In the genomic region with DNA sequence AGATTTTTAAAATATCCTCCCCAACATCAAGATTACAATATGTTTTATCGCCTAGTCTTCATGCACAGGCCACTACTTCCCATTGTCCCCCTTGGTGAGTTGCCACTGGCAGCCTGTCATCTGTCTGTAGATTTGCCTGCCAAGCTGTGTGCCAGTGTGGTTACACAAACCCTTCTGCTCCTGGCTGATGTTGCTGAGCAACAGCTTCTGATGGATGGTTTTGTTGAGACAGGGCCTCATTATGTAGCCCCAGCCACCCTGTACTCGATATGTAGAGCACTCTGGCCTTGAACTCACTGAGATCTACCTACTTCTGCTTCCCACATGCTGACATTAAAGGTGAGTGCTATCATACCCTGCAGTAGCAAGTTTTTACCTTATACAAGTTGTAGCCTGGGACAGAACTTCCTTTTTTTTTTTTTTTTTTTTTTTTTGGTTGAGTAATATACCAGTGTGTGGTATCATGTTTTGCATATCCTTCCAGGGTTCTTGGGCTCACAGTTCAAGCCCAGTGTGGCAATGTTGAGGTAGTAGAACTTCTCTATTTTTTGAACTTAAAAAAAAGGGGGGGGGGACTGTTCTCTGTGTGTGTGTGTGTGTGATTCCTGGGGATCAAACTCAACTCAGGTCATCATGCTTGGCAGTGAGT, we compare ENCODE assay signal across 12 mouse cellular contexts. TPM values are rescaled to one million over a fixed set of nuclear protein-coding genes. Genes with fewer than 3 reads are reported as not detected.
A peak's percentile ranks its signal among the peaks of the same experiment; 100 is the strongest.
DNase-seq lines count a peak whose midpoint lies in the region; ATAC-seq and TF ChIP-seq lines count a peak whose summit lies in the region.
"Had no signal": no experiment of that assay in that cellular context is flagged by ENCODE, and none has a peak within 500 bp of the region (broad histone marks: within the 10 kb centered on the region; RNA-seq: fewer than 3 reads in every experiment).

No protein-coding gene starts in this region.

- H3K4me2 ChIP-seq in CH12.LX (ENCODE audit: insufficient read depth, low read depth, poor library complexity, severe bottlenecking), result no peak overlapping the region

- no peaks in the 10 kb centered on the region for H3K27me3 ChIP-seq in CH12.LX (replicated peaks)

- DNase-seq in layer of hippocampus, adult 18-20 months (ENCODE audit: low spot score in 2 of 2), result peak; percentile 33 to 58
- DNase-seq in layer of hippocampus, postnatal 25 days (ENCODE audit: extremely low spot score in 1 of 2, low spot score in 1 of 2), result no peak
- peak; percentile 75 for DNase-seq in CH12.LX (ENCODE audit: extremely low read depth)
- no peak for DNase-seq in thymus, postnatal 4 days
- DNase-seq in heart, postnatal 4 days, result no peak
- DNase-seq: cerebellum, adult 9-11 months had no signal

- H3K9ac ChIP-seq in CH12.LX (ENCODE audit: insufficient read depth, low read depth), result no peak overlapping the region

- in situ Hi-C loops in CH12.LX (cut with MboI; ENCODE audit: low pct_ligation_motif_present, low pct_unique_long_range_greater_than_20kb, low sequenced_read_pairs), result no loop called here

- no peak overlapping the region for H3K4me3 ChIP-seq in CH12.LX (replicated peaks in 1 of 3; ENCODE audit: low read depth in 2 of 3, low read length in 2 of 3, poor library complexity in 1 of 3)
- H3K4me3 ChIP-seq in bone marrow, adult 2 months (replicated peaks; ENCODE audit: control insufficient read depth, low read depth, low read length), result no peak overlapping the region

- ATAC-seq in megakaryocyte, adult 5-6 weeks (ENCODE audit: poor library complexity, severe bottlenecking), result peak; percentile 92

- peak overlapping the region; percentile 71 for H3K27ac ChIP-seq in CH12.LX (ENCODE audit: insufficient read depth, low read depth)
- peak overlapping the region; percentile 91 for H3K27ac ChIP-seq in bone marrow, adult 2 months (ENCODE audit: control insufficient read depth, insufficient read depth, low read depth, low read length, poor library complexity)

- no peaks in the 10 kb centered on the region for H3K9me3 ChIP-seq in CH12.LX (replicated peaks; ENCODE audit: low read length)

- no peak for TF ChIP-seq RAD21 in CH12.LX (IDR thresholded peaks at IDR 0.05; ENCODE audit: low read depth, low read length)

- H3K36me3 ChIP-seq in CH12.LX (replicated peaks in 1 of 2; ENCODE audit: control insufficient read depth in 1 of 2, insufficient read depth in 1 of 2, low read length in 1 of 2), result peaks cover 32 to 33% of the 10 kb centered on the region in 2 experiments

- no peak for TF ChIP-seq POLR2A in CH12.LX (IDR thresholded peaks at IDR 0.05; ENCODE audit: low read depth, low read length)
- no peak for TF ChIP-seq POLR2A in bone marrow, adult 2 months (IDR thresholded peaks at IDR 0.05; ENCODE audit: borderline replicate concordance, control insufficient read depth, low read depth, low read length)

- TF ChIP-seq EP300 in CH12.LX (IDR thresholded peaks at IDR 0.05; ENCODE audit: low read length), result peak; percentile 60

- H3K79me2 ChIP-seq in CH12.LX (replicated peaks; ENCODE audit: control insufficient read depth, extremely low read depth, insufficient read depth, poor library complexity, severe bottlenecking), result no peaks in the 10 kb centered on the region

- 10% methylated on average over 2 of the region's 2 CpGs for WGBS in bone marrow, adult 2 months

- no peak for TF ChIP-seq CTCF in CH12.LX (conservative IDR thresholded peaks at IDR 0.05 in 1 of 2, IDR thresholded peaks at IDR 0.05 in 1 of 2; ENCODE audit: low read depth in 2 of 2, low read length in 2 of 2)
- TF ChIP-seq CTCF in bone marrow, adult 2 months (IDR thresholded peaks at IDR 0.05; ENCODE audit: control insufficient read depth, insufficient read depth, low read length), result no peak

- peaks cover 23 to 57% of the 10 kb centered on the region in 2 experiments for H3K4me1 ChIP-seq in CH12.LX (ENCODE audit: control insufficient read depth in 1 of 2, insufficient read depth in 2 of 2)
- peaks cover 10% of the 10 kb centered on the region for H3K4me1 ChIP-seq in bone marrow, adult 2 months (ENCODE audit: control insufficient read depth, insufficient read depth, low read length)

- dilution Hi-C loops in CH12.LX (cut with MboI; ENCODE audit: extremely low pct_ligation_motif_present, extremely low pct_unique_long_range_greater_than_20kb, low sequenced_read_pairs), result no loop called here

TF ChIP-seq in CH12.LX, 34 proteins besides CTCF, POLR2A, EP300 and RAD21 (continues in another document):
- TF ChIP-seq ELF1 (IDR thresholded peaks at IDR 0.05; ENCODE audit: low read depth, low read length) (peak; percentile 30; the same call in 1 of the 2 replicates), IRF4 (IDR thresholded peaks at IDR 0.05; ENCODE audit: low read depth, low read length) (peak; percentile 34; the same call in 1 of the 2 replicates), CHD2 (IDR thresholded peaks at IDR 0.05; ENCODE audit: low read length) (no peak), SMC3 (IDR thresholded peaks at IDR 0.05; ENCODE audit: low read depth, low read length) (no peak), TBP (conservative IDR thresholded peaks at IDR 0.05; ENCODE audit: low read depth, low read length) (no peak), JUND (conservative IDR thresholded peaks at IDR 0.05; ENCODE audit: low read depth, low read length) (no peak), UBTF (IDR thresholded peaks at IDR 0.05; ENCODE audit: low read depth, low read length) (no peak), RCOR1 (conservative IDR thresholded peaks at IDR 0.05; ENCODE audit: low read depth, low read length) (no peak), GABPA (IDR thresholded peaks at IDR 0.05; ENCODE audit: insufficient replicate concordance, low read depth, low read length) (no peak), ETS1 (conservative IDR thresholded peaks at IDR 0.05; ENCODE audit: low read depth, low read length) (peak; percentile 46), SIN3A (IDR thresholded peaks at IDR 0.05; ENCODE audit: low read length) (peak; percentile 33; the same call in 1 of the 2 replicates), TCF12 (IDR thresholded peaks at IDR 0.05; ENCODE audit: low read depth, low read length) (0 out of 2 replicates have a peak, but pooled peaks have one; percentile 13), ZNF384 (IDR thresholded peaks at IDR 0.05; ENCODE audit: low read depth, low read length) (peak; percentile 98), MAZ (IDR thresholded peaks at IDR 0.05; ENCODE audit: low read depth, low read length) (no peak), JUN (IDR thresholded peaks at IDR 0.05; ENCODE audit: insufficient read depth, low read depth, low read length) (peak; percentile 6; the same call in 1 of the 2 replicates), E2F4 (IDR thresholded peaks at IDR 0.05; ENCODE audit: insufficient replicate concordance, low read depth, low read length) (no peak)

RNA-seq across cellular contexts. Expression of a gene that starts 5.8 kb away (rescaled TPM):
- under 1 TPM in 1 of 2 experiments, not detected in 1; 0.25 TPM for total RNA-seq in layer of hippocampus, adult 18-20 months (2021)
- total RNA-seq in layer of hippocampus, postnatal 25 days (2021), result not detected
- 17.9 TPM in 2 replicates for total RNA-seq in CH12.LX (2012; rRNA removed)
- total RNA-seq in CH12.LX (2014; rRNA removed), result 25.1 and 26.1 TPM in 2 replicates
- 19.9 and 24.1 TPM in 2 replicates for polyA plus RNA-seq in CH12.LX (2012; ENCODE audit: insufficient read length, low read depth)
- 6.4 and 7.7 TPM in 2 replicates for polyA plus RNA-seq in bone marrow, adult 2 months (2011; ENCODE audit: insufficient read depth, insufficient read length, low replicate concordance, missing spikeins)
- 8.3 and 12.3 TPM in 2 replicates for total RNA-seq in megakaryocyte, adult 5-6 weeks (2015)
- total RNA-seq in megakaryocyte, adult 5-6 weeks (2017), result 6.7 and 6.9 TPM in 2 replicates
- under 1 TPM in 1 of 2 experiments, not detected in 1; 0.14 TPM for total RNA-seq in heart, postnatal 4 days (2021)
- total RNA-seq: heart, postnatal 25 days; left cerebral cortex, postnatal 10 days had no signal

RNA-seq across cellular contexts. Expression of a gene that starts 22.7 kb away (rescaled TPM):
- 10 to 100 TPM; 39.8 to 41.4 TPM for total RNA-seq in layer of hippocampus, adult 18-20 months (2021)
- 10 to 100 TPM; 40.0 to 41.2 TPM for total RNA-seq in layer of hippocampus, postnatal 25 days (2021)
- total RNA-seq in CH12.LX (2012; rRNA removed), result 102 and 113 TPM in 2 replicates
- 165 and 190 TPM in 2 replicates for total RNA-seq in CH12.LX (2014; rRNA removed)
- polyA plus RNA-seq in CH12.LX (2012; ENCODE audit: insufficient read length, low read depth), result 136 and 186 TPM in 2 replicates
- 36.5 and 38.5 TPM in 2 replicates for polyA plus RNA-seq in bone marrow, adult 2 months (2011; ENCODE audit: insufficient read depth, insufficient read length, low replicate concordance, missing spikeins)
- 63.8 and 66.5 TPM in 2 replicates for total RNA-seq in megakaryocyte, adult 5-6 weeks (2015)
- total RNA-seq in megakaryocyte, adult 5-6 weeks (2017), result 436 and 580 TPM in 2 replicates
- total RNA-seq in heart, postnatal 4 days (2021), result 10 to 100 TPM; 38.1 to 43.2 TPM

RNA-seq across cellular contexts. Expression of a gene that starts 29.0 kb away (rescaled TPM):
- under 1 TPM in 1 of 2 experiments, not detected in 1; 0.47 TPM for total RNA-seq in layer of hippocampus, adult 18-20 months (2021)
- not detected for total RNA-seq in layer of hippocampus, postnatal 25 days (2021)
- total RNA-seq in CH12.LX (2012; rRNA removed), result not detected in 2 replicates
- total RNA-seq in CH12.LX (2014; rRNA removed), result not detected in 2 replicates
- polyA plus RNA-seq in CH12.LX (2012; ENCODE audit: insufficient read length, low read depth), result not detected in 2 replicates
- not detected in 2 replicates for polyA plus RNA-seq in bone marrow, adult 2 months (2011; ENCODE audit: insufficient read depth, insufficient read length, low replicate concordance, missing spikeins)
- 0.21 TPM in 1 of 2 replicates, not detected in the other for total RNA-seq in megakaryocyte, adult 5-6 weeks (2015)
- total RNA-seq in megakaryocyte, adult 5-6 weeks (2017), result 0.16 and 0.55 TPM in 2 replicates
- not detected for total RNA-seq in heart, postnatal 4 days (2021)
- total RNA-seq: left cerebral cortex, postnatal 10 days had no signal

RNA-seq across cellular contexts. Expression of a gene that starts 29.8 kb away (rescaled TPM):
- total RNA-seq in layer of hippocampus, adult 18-20 months (2021), result not detected
- total RNA-seq in layer of hippocampus, postnatal 25 days (2021), result not detected
- total RNA-seq in CH12.LX (2012; rRNA removed), result not detected in 2 replicates
- total RNA-seq in CH12.LX (2014; rRNA removed), result not detected in 2 replicates
- polyA plus RNA-seq in CH12.LX (2012; ENCODE audit: insufficient read length, low read depth), result not detected in 2 replicates
- not detected in 2 replicates for polyA plus RNA-seq in bone marrow, adult 2 months (2011; ENCODE audit: insufficient read depth, insufficient read length, low replicate concordance, missing spikeins)
- not detected in 2 replicates for total RNA-seq in megakaryocyte, adult 5-6 weeks (2015)
- not detected in 2 replicates for total RNA-seq in megakaryocyte, adult 5-6 weeks (2017)
- total RNA-seq in heart, postnatal 4 days (2021), result not detected
- total RNA-seq: heart, postnatal 25 days; left cerebral cortex, postnatal 10 days had no signal
- polyA plus RNA-seq: frontal cortex, adult 2 months; thymus, postnatal 0 days had no signal

RNA-seq across cellular contexts. Expression of a gene that starts 35.9 kb away (rescaled TPM):
- 10 to 100 TPM; 64.2 to 70.1 TPM for total RNA-seq in layer of hippocampus, adult 18-20 months (2021)
- total RNA-seq in layer of hippocampus, postnatal 25 days (2021), result 10 to 100 TPM; 57.4 to 60.6 TPM
- total RNA-seq in CH12.LX (2012; rRNA removed) (33.1 and 38.1 TPM in 2 replicates), CH12.LX (2014; rRNA removed) (34.6 and 38.0 TPM in 2 replicates)
- polyA plus RNA-seq in CH12.LX (2012; ENCODE audit: insufficient read length, low read depth), result 43.0 and 43.8 TPM in 2 replicates
- 34.8 and 47.9 TPM in 2 replicates for polyA plus RNA-seq in bone marrow, adult 2 months (2011; ENCODE audit: insufficient read depth, insufficient read length, low replicate concordance, missing spikeins)
- 68.0 and 69.3 TPM in 2 replicates for total RNA-seq in megakaryocyte, adult 5-6 weeks (2015)
- 57.1 and 62.0 TPM in 2 replicates for total RNA-seq in megakaryocyte, adult 5-6 weeks (2017)
- total RNA-seq in heart, postnatal 4 days (2021), result 10 to 100 TPM; 25.4 to 26.5 TPM

Comparison
In these comparisons a context has a peak if more than half of its experiments do, and no peak if none do; other contexts are left out.
1. DNase-seq: peak in layer of hippocampus, adult 18-20 months (2 of 2) and CH12.LX (single experiment); none in layer of hippocampus, postnatal 25 days (0 of 2), thymus, postnatal 4 days (single experiment) and heart, postnatal 4 days (single experiment).
2. RNA of a gene that starts 5.8 kb away (total RNA-seq): 17.9 to 26.1 TPM in CH12.LX and 6.7 to 12.3 TPM in megakaryocyte, adult 5-6 weeks; 0.25 TPM in layer of hippocampus, adult 18-20 months, 0.14 TPM in heart, postnatal 4 days and not detected in layer of hippocampus, postnatal 25 days; every median in the first group is over 4 times any median in the second.